Mouse (Mus musculus): Measurements from ENCODE around the gene Ptpn7.
"Not testable (repeated sequence)": the region's sequence is repeated elsewhere in the genome, so short reads cannot be mapped to it uniquely, and the experiment has no call there.

Ptpn7 gene

GRCm38 (mm10) chr1:135132473-135132872 is at the start of gene Ptpn7:
Gene Ptpn7 (plus strand): TSS chr1:135132700.
- DNase-seq (ENCODE audit: low read depth), result no peak

GRCm38 (mm10) chr1:135083465-135083864 is 49.0 kb upstream of the Ptpn7 start:
- DNase-seq (ENCODE audit: low read depth), result peak; percentile 30

GRCm38 (mm10) chr1:135085296-135085871 is 47.1 kb upstream of the Ptpn7 start:
- no peak for DNase-seq (ENCODE audit: low read depth)

GRCm38 (mm10) chr1:135086015-135086414 is 46.5 kb upstream of the Ptpn7 start:
- no peak for DNase-seq (ENCODE audit: low read depth)

- DNase-seq (ENCODE audit: low read depth), result no peak
Observed at GRCm38 (mm10) chr1:135087414-135087813, 45.1 kb upstream of the Ptpn7 start.

GRCm38 (mm10) chr1:135089626-135090025 is 42.9 kb upstream of the Ptpn7 start:
- DNase-seq (ENCODE audit: low read depth), result no peak

- DNase-seq (ENCODE audit: low read depth), result no peak
Observed at GRCm38 (mm10) chr1:135090914-135091313, 41.6 kb upstream of the Ptpn7 start.

GRCm38 (mm10) chr1:135094723-135095122 is 37.8 kb upstream of the Ptpn7 start:
- DNase-seq (ENCODE audit: low read depth), result no peak

- no peak for DNase-seq (ENCODE audit: low read depth)
Observed at GRCm38 (mm10) chr1:135095189-135095588, 37.3 kb upstream of the Ptpn7 start.

GRCm38 (mm10) chr1:135096312-135096711 is 36.2 kb upstream of the Ptpn7 start:
- no peak for DNase-seq (ENCODE audit: low read depth)

GRCm38 (mm10) chr1:135097441-135097840 is 35.1 kb upstream of the Ptpn7 start:
- no peak for DNase-seq (ENCODE audit: low read depth)

GRCm38 (mm10) chr1:135098441-135098840 is 34.1 kb upstream of the Ptpn7 start:
- DNase-seq (ENCODE audit: low read depth), result no peak

- DNase-seq (ENCODE audit: low read depth), result no peak
Observed at GRCm38 (mm10) chr1:135100400-135100799, 32.1 kb upstream of the Ptpn7 start.

- no peak for DNase-seq (ENCODE audit: low read depth)
Observed at GRCm38 (mm10) chr1:135105124-135105523, 27.4 kb upstream of the Ptpn7 start, which contains the start of gene Lgr6. Gene Lgr6 (minus strand): TSS chr1:135105276.

- peak; percentile 36 for DNase-seq (ENCODE audit: low read depth)
Observed at GRCm38 (mm10) chr1:135105951-135106350, 26.5 kb upstream of the Ptpn7 start.

GRCm38 (mm10) chr1:135108611-135109010 is 23.9 kb upstream of the Ptpn7 start:
- DNase-seq (ENCODE audit: low read depth), result no peak

- no peak for DNase-seq (ENCODE audit: low read depth)
Observed at GRCm38 (mm10) chr1:135110075-135110474, 22.4 kb upstream of the Ptpn7 start.

GRCm38 (mm10) chr1:135111271-135111670 is 21.2 kb upstream of the Ptpn7 start:
- DNase-seq (ENCODE audit: low read depth), result not testable (repeated sequence)

- no peak for DNase-seq (ENCODE audit: low read depth)
Observed at GRCm38 (mm10) chr1:135112661-135113060, 19.8 kb upstream of the Ptpn7 start.

GRCm38 (mm10) chr1:135124573-135125363 is 7.7 kb upstream of the Ptpn7 start:
- DNase-seq (ENCODE audit: low read depth), result no peak

- DNase-seq (ENCODE audit: low read depth), result no peak
Observed at GRCm38 (mm10) chr1:135125990-135126389, 6.5 kb upstream of the Ptpn7 start.

GRCm38 (mm10) chr1:135126443-135127027 is 6.0 kb upstream of the Ptpn7 start:
- no peak for DNase-seq (ENCODE audit: low read depth)

GRCm38 (mm10) chr1:135128011-135128441 is 4.5 kb upstream of the Ptpn7 start:
- peak; percentile 77 for DNase-seq (ENCODE audit: low read depth)

Data from fibroblast of lung, adult 2 months (primary cell).